In genomic region chr11:53904534-53904925, GRCm38 (mm10) we compare ENCODE assay signal across 19 mouse cellular contexts. TPM values are rescaled to one million over a fixed set of nuclear protein-coding genes. Genes with fewer than 3 reads are reported as not detected.
DNase-seq lines count a peak whose midpoint lies in the region; ATAC-seq and TF ChIP-seq lines count a peak whose summit lies in the region.
"Had no signal": no experiment of that assay in that cellular context is flagged by ENCODE, and none has a peak within 500 bp of the region (broad histone marks: within the 10 kb centered on the region; RNA-seq: fewer than 3 reads in every experiment).

No protein-coding gene starts in this region.

- no peak for ATAC-seq in heart, embryonic 12.5 days (ENCODE audit: insufficient number of reproducible peaks, low FRiP score)
- no peak for ATAC-seq in liver, embryonic 12.5 days
- no peak for ATAC-seq in limb, embryonic 12.5 days (ENCODE audit: insufficient number of reproducible peaks, insufficient read depth, low FRiP score, low TSS enrichment, low read depth)

- H3K4me2 ChIP-seq in heart, embryonic 12.5 days: no peak overlapping the region
- no peak overlapping the region for H3K4me2 ChIP-seq in liver, embryonic 12.5 days
- no peak overlapping the region for H3K4me2 ChIP-seq in limb, embryonic 12.5 days
- H3K4me2 ChIP-seq: embryonic facial prominence, embryonic 13.5 days; hindbrain, embryonic 12.5 days; limb, embryonic 15.5 days; midbrain, embryonic 11.5 days; neural tube, embryonic 13.5 days had no signal

- no peaks in the 10 kb centered on the region for H3K9me3 ChIP-seq in heart, embryonic 10.5 days
- H3K9me3 ChIP-seq in heart, embryonic 12.5 days (replicated peaks): no peaks in the 10 kb centered on the region; the same call in 1 of the 2 replicates
- H3K9me3 ChIP-seq in liver, embryonic 12.5 days (replicated peaks): no peaks in the 10 kb centered on the region
- H3K9me3 ChIP-seq in limb, embryonic 12.5 days: no peaks in the 10 kb centered on the region
- H3K9me3 ChIP-seq: embryonic facial prominence, embryonic 13.5 days; hindbrain, embryonic 12.5 days; limb, embryonic 15.5 days; neural tube, embryonic 13.5 days had no signal

- H3K4me1 ChIP-seq in heart, embryonic 10.5 days: peaks cover 21% of the 10 kb centered on the region
- peaks cover 12% of the 10 kb centered on the region for H3K4me1 ChIP-seq in heart, embryonic 12.5 days (replicated peaks)
- H3K4me1 ChIP-seq in liver, adult 2 months (ENCODE audit: control insufficient read depth, insufficient read depth, low read length): peaks cover 11% of the 10 kb centered on the region
- H3K4me1 ChIP-seq in liver, embryonic 12.5 days: no peaks in the 10 kb centered on the region
- H3K4me1 ChIP-seq in brown adipose tissue, adult 24 weeks (ENCODE audit: control insufficient read depth, insufficient read depth, insufficient read length, low read length): peaks cover 15% of the 10 kb centered on the region
- H3K4me1 ChIP-seq in limb, embryonic 12.5 days (replicated peaks): peaks cover 11% of the 10 kb centered on the region; the same call in 1 of the 2 replicates
- H3K4me1 ChIP-seq: embryonic facial prominence, embryonic 13.5 days; neural tube, embryonic 13.5 days had no signal

- H3K27ac ChIP-seq in heart, embryonic 10.5 days: peak overlapping the region; percentile 52
- H3K27ac ChIP-seq in heart, embryonic 12.5 days (ENCODE audit: poor library complexity, severe bottlenecking): no peak overlapping the region
- H3K27ac ChIP-seq in liver, adult 2 months (replicated peaks; ENCODE audit: insufficient read depth, low read depth, low read length): peak overlapping the region; percentile 46
- no peak overlapping the region for H3K27ac ChIP-seq in liver, embryonic 12.5 days
- H3K27ac ChIP-seq in brown adipose tissue, adult 24 weeks (replicated peaks; ENCODE audit: low read depth, low read length): peak overlapping the region; percentile 85
- peak overlapping the region; percentile 18; the same call in 1 of the 2 replicates for H3K27ac ChIP-seq in limb, embryonic 12.5 days
- H3K27ac ChIP-seq: embryonic facial prominence, embryonic 13.5 days; gastrocnemius, adult 2 months; hindbrain, embryonic 12.5 days; limb, embryonic 15.5 days; neural tube, embryonic 13.5 days had no signal

- H3K79me2 ChIP-seq in liver, adult 2 months (ENCODE audit: control insufficient read depth, insufficient read depth, low read length): no peaks in the 10 kb centered on the region

- H3K27me3 ChIP-seq in heart, embryonic 10.5 days (ENCODE audit: insufficient read depth, poor library complexity, severe bottlenecking): no peaks in the 10 kb centered on the region
- H3K27me3 ChIP-seq in heart, embryonic 12.5 days (replicated peaks): no peaks in the 10 kb centered on the region
- H3K27me3 ChIP-seq in liver, adult 2 months (ENCODE audit: control insufficient read depth, insufficient read depth, low read length): no peaks in the 10 kb centered on the region
- H3K27me3 ChIP-seq in liver, embryonic 12.5 days (replicated peaks): 0 out of 2 replicates have a peak, but pooled peaks cover 6% of the 10 kb centered on the region
- no peaks in the 10 kb centered on the region for H3K27me3 ChIP-seq in limb, embryonic 12.5 days
- H3K27me3 ChIP-seq: CH12.LX; embryonic facial prominence, embryonic 13.5 days; hindbrain, embryonic 12.5 days; limb, embryonic 15.5 days; neural tube, embryonic 13.5 days had no signal

- no peak for TF ChIP-seq POLR2A in liver, adult 2 months (IDR thresholded peaks at IDR 0.05; ENCODE audit: extremely low read depth, insufficient read depth, low read length)

- H3K4me3 ChIP-seq in heart, embryonic 10.5 days: no peak overlapping the region
- no peak overlapping the region for H3K4me3 ChIP-seq in heart, embryonic 12.5 days
- peak overlapping the region; percentile 0; the same call in 1 of the 2 replicates for H3K4me3 ChIP-seq in liver, adult 2 months (ENCODE audit: insufficient read depth, low read depth, low read length)
- no peak overlapping the region for H3K4me3 ChIP-seq in liver, embryonic 12.5 days
- no peak overlapping the region for H3K4me3 ChIP-seq in brown adipose tissue, adult 24 weeks (ENCODE audit: insufficient read depth, low read depth, low read length)
- H3K4me3 ChIP-seq in limb, embryonic 12.5 days (replicated peaks): no peak overlapping the region
- H3K4me3 ChIP-seq: embryonic facial prominence, embryonic 13.5 days; gastrocnemius, adult 2 months; hindbrain, embryonic 12.5 days; limb, embryonic 15.5 days; neural tube, embryonic 13.5 days had no signal

- H3K36me3 ChIP-seq in heart, embryonic 10.5 days: no peaks in the 10 kb centered on the region
- H3K36me3 ChIP-seq in heart, embryonic 12.5 days: no peaks in the 10 kb centered on the region
- H3K36me3 ChIP-seq in liver, adult 2 months (ENCODE audit: control insufficient read depth, insufficient read depth, low read length): no peaks in the 10 kb centered on the region
- no peaks in the 10 kb centered on the region for H3K36me3 ChIP-seq in liver, embryonic 12.5 days
- no peaks in the 10 kb centered on the region for H3K36me3 ChIP-seq in limb, embryonic 12.5 days
- H3K36me3 ChIP-seq: embryonic facial prominence, embryonic 13.5 days; hindbrain, embryonic 12.5 days; limb, embryonic 15.5 days; neural tube, embryonic 13.5 days had no signal

- no peak for TF ChIP-seq CTCF in liver, adult 2 months (IDR thresholded peaks at IDR 0.05; ENCODE audit: low read depth, low read length)

- DNase-seq in heart, embryonic 10.5 days (ENCODE audit: low spot score): no peak
- DNase-seq in liver, adult 2 months (ENCODE audit: extremely low read depth, low read depth, low spot score): no peak
- no peak for DNase-seq in gastrocnemius, adult 8-10 months (ENCODE audit: low spot score in 2 of 2)
- DNase-seq in layer of hippocampus, adult 18-20 months (ENCODE audit: low spot score in 2 of 2): no peak
- DNase-seq: adrenal gland, adult 8-10 months; cerebellum, adult 2 months; right cerebral cortex, postnatal 14 days; thymus, adult 18-20 months had no signal

- WGBS in heart, embryonic 10.5 days: 73% methylated on average over 9 of the region's 9 CpGs
- 79% methylated on average over 9 of the region's 9 CpGs for WGBS in heart, embryonic 12.5 days
- 48% methylated on average over 9 of the region's 9 CpGs for WGBS in liver, adult 2 months
- 70% methylated on average over 9 of the region's 9 CpGs for WGBS in liver, embryonic 12.5 days (ENCODE audit: insufficient replicate concordance)
- 74% methylated on average over 9 of the region's 9 CpGs for WGBS in limb, embryonic 12.5 days

- H3K9ac ChIP-seq in heart, embryonic 12.5 days: no peak overlapping the region
- H3K9ac ChIP-seq in liver, adult 2 months (ENCODE audit: low read depth, low read length): peak overlapping the region; percentile 4
- no peak overlapping the region for H3K9ac ChIP-seq in liver, embryonic 12.5 days
- H3K9ac ChIP-seq in limb, embryonic 12.5 days (replicated peaks): no peak overlapping the region
- H3K9ac ChIP-seq: embryonic facial prominence, embryonic 13.5 days; hindbrain, embryonic 12.5 days; limb, embryonic 15.5 days; neural tube, embryonic 13.5 days had no signal

RNA-seq across cellular contexts. Expression of gene Slc22a5, which starts 13.1 kb away (rescaled TPM):
- 7.7 and 9.9 TPM in 2 replicates for polyA plus RNA-seq in heart, embryonic 10.5 days (2016; fragmentation: Nextera tagmentation; extraction: Ambion mirVana)
- polyA plus RNA-seq in heart, embryonic 12.5 days (2016; fragmentation: Nextera tagmentation; extraction: Ambion mirVana): 8.9 and 9.6 TPM in 2 replicates
- total RNA-seq in liver, adult 2 months (2014; rRNA removed): 19.7 and 20.8 TPM in 2 replicates
- polyA plus RNA-seq in liver, adult 2 months (2012; rRNA removed): 14.7 and 17.0 TPM in 2 replicates
- 2.4 and 3.3 TPM in 2 replicates for polyA plus RNA-seq in liver, embryonic 12.5 days (2016; fragmentation: Nextera tagmentation; extraction: Ambion mirVana)
- polyA plus RNA-seq in brown adipose tissue, adult 24 weeks (2012; ENCODE audit: insufficient read depth, insufficient read length, missing spikeins): 22.0 and 24.9 TPM in 2 replicates
- polyA plus RNA-seq in limb, embryonic 12.5 days (2016; fragmentation: Nextera tagmentation; extraction: Ambion mirVana): 6.4 and 6.7 TPM in 2 replicates
- 10 to 100 TPM in 1 of 4 experiments, 1 to 10 TPM in 3; 6.9 to 10.5 (median 8.5) TPM for total RNA-seq in gastrocnemius, adult 8-10 months (2022)
- 10 to 100 TPM in 1 of 2 experiments, 1 to 10 TPM in 1; 10.0 to 11.6 TPM for total RNA-seq in layer of hippocampus, adult 18-20 months (2021)

RNA-seq across cellular contexts. Expression of gene Gm12216, which starts 45.5 kb away (rescaled TPM):
- polyA plus RNA-seq in heart, embryonic 10.5 days (2016; fragmentation: Nextera tagmentation; extraction: Ambion mirVana): 0.15 and 0.27 TPM in 2 replicates
- polyA plus RNA-seq in heart, embryonic 12.5 days (2016; fragmentation: Nextera tagmentation; extraction: Ambion mirVana): 0.19 and 0.27 TPM in 2 replicates
- total RNA-seq in liver, adult 2 months (2014; rRNA removed): 2.2 and 3.2 TPM in 2 replicates
- 2.4 and 2.7 TPM in 2 replicates for polyA plus RNA-seq in liver, adult 2 months (2012; rRNA removed)
- polyA plus RNA-seq in liver, embryonic 12.5 days (2016; fragmentation: Nextera tagmentation; extraction: Ambion mirVana): 0.30 and 0.83 TPM in 2 replicates
- 6.5 and 7.8 TPM in 2 replicates for polyA plus RNA-seq in brown adipose tissue, adult 24 weeks (2012; ENCODE audit: insufficient read depth, insufficient read length, missing spikeins)
- polyA plus RNA-seq in limb, embryonic 12.5 days (2016; fragmentation: Nextera tagmentation; extraction: Ambion mirVana): 0.65 TPM in 1 of 2 replicates, not detected in the other
- 1 to 10 TPM in 2 of 4 experiments, under 1 TPM in 2; 0.36 to 2.1 (median 1.3) TPM for total RNA-seq in gastrocnemius, adult 8-10 months (2022)
- total RNA-seq in layer of hippocampus, adult 18-20 months (2021): 1 to 10 TPM; 7.4 to 7.9 TPM
- polyA plus RNA-seq: embryonic facial prominence, embryonic 13.5 days; hindbrain, embryonic 12.5 days had no signal

Comparison
In these comparisons a context has a peak if more than half of its experiments do, and no peak if none do; other contexts are left out.
1. H3K27ac ChIP-seq: peak in heart, embryonic 10.5 days (single experiment), liver, adult 2 months (single experiment), brown adipose tissue, adult 24 weeks (single experiment) and limb, embryonic 12.5 days (single experiment); none in heart, embryonic 12.5 days (single experiment) and liver, embryonic 12.5 days (single experiment).